Mouse (Mus musculus): ENCODE results near the gene Enox1.
"Not testable (repeated sequence)": the region's sequence is repeated elsewhere in the genome, so short reads cannot be mapped to it uniquely, and the experiment has no call there.

Enox1 gene

DNA sequence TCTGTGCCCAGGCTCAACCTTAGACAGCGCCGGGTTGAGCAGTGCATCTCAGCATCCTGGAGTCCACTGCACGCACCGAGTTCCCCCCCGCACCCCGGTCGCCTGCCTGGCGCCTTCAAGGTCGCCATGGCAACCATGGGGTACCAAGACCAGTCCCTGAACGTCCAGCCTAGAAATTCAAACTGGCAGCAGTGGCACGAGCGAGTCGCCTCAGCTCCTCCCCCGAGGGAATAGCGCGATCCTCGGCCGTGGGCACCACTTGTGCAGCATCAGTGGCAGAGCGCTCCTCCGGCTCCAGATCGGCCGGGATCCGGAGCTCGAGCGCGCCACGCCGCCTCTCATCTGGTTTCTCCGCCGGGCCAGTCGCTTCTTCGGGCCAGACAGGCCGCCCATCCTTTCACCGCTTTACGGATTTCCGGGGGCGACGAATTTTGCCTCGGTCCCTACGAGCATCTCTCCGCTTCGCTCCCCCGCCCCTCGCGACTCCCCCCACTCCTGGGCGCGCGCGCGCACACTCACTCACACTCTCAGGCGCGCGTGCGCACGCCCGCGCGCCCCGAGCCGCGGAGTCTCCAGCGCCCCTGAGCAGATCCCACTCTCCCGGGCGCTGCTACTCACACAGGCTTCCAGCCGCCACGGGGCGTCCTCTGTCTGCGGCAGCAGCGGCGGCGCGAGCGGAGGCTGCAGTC, at the start of gene Enox1:
Gene Enox1 (plus strand): TSS at position 542 of the 689 bp plus-strand sequence.
- peak; percentile 57 for DNase-seq

DNA sequence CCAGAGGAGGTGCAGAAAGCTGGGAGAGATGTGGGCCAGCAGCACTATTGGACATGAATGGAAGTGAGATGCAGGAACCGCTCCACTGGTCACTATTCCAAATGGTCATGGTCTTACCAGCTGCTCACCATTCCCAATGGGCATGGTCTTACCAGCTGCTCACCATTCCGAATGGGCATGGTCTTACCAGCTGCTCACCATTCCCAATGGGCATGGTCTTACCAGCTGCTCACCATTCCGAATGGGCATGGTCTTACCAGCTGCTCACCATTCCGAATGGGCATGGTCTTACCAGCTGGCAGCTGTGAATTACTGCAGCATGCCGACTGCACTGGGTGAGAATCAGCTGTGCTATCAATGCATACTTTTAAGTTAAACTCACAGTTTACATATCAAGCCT, 45.9 kb upstream of the Enox1 start:
- not testable (repeated sequence) for DNase-seq

DNA sequence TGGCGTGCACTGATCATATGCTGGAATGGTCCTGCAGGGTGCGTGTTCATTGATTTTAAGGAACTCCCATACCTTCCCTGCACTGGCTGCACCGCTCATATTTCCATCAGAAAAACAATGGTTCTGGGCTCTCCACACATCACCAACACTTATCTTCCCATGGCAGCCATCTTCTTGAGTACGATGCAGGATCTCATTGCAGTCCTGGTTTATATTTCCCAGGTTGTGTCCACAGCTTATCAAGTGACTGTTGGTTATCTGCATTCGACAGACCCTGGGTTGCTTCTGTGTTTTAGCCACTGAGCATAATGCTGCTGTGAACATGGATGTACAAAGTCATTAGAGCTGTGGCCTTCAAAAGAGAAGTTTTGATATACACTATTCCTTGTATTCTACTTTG, 26.0 kb upstream of the Enox1 start:
- no peak for DNase-seq

DNA sequence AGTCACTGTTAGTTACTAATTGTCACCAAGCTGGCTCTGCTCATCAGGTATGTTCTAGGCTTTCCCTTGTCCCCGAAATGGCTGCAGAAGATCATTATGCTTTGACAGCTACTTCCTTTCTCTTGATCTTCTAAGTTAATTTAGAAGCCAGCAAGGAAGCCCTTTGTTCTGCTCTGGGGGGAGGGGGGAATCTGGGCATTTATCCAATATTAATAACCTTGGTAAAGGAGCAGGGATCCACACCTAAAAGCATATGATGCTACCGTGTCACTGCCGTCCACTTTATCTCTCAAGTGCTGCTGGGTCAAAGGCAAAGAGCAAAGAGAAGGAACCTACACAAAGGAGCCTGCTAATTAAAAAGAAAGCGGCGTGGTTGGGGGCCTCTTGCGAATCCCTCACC, 19.6 kb upstream of the Enox1 start:
- no peak for DNase-seq

DNA sequence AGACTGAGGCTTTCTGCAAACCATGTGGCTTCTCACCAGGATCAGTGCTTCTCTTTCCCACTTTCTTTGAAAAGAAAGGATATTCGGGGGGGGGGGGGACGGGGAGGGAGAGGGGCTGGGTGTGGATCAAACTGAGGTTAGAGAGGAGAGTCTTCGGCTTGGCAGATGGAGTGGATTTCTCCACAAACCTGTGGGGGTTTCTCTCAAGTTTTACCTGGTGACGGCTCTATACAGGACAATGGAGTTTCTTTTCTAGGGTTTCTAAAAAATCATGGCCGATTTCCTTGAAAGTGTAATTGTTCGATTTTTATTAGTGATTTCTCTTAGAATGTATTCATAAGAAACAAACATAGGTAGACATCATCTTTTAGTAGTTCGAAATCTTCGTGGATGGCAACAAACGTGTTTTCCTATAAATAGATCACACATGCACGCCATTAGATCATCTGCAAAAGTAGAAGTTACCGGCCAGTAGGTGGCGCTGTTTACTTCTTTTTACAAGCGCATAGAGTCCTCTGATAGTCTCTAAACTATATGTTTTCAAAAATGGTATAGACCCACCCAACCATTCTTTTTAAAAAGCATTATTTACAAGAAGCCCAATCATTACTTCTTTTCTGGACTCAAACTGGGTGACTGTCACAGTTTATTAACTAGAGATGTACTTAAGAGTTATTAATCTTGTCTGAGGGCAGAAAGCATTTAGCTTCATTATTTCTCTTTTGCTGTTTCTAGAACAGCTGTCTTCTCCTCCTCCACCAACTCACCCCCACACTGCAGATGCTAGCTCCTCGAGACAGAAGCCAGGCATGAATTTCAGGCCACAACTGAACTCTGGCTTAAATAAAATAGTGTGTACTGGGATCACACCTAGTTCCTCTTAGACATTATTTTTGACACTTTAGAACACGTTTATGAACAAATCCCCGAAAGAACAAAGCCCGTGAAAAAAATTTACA, 15.0 kb upstream of the Enox1 start:
- DNase-seq: peak; percentile 77

DNA sequence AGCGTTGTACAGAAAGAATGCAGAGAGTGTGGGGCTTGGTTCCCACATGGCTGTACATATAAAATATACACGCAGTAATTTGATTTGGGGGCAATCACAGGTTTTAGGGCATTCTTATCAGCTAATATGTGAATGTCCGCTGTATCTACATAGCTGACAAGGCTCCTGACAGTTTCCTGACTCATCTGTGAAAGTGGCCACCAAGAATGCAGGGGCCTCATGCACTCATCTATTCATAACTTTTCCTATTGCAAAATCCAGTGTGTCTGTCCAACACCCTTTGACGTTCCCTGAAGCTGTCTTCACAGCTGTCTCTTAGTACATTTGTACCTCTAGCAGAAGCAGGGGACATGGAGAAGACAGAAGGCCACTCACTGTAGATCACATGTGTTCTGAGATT, 11.5 kb upstream of the Enox1 start:
- no peak for DNase-seq

DNA sequence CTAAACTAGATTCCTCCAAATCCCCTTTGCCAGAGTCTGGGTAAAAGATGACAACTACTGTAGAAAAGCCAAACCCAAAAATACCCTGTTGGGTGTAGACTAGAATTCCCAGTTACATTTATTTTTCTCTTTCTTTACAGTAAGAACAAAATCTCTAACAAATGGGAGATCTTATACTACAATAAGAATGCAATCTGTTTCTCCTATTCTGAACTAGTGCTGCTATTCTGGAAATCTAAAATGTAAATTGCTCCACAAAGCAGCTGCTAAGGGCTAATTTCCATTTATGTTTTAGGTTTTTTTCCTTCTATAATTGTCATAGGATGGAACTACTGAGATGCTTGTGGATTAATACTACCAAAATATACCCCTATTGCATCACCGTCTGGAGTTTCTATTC, 8.9 kb upstream of the Enox1 start:
- DNase-seq: no peak

DNA sequence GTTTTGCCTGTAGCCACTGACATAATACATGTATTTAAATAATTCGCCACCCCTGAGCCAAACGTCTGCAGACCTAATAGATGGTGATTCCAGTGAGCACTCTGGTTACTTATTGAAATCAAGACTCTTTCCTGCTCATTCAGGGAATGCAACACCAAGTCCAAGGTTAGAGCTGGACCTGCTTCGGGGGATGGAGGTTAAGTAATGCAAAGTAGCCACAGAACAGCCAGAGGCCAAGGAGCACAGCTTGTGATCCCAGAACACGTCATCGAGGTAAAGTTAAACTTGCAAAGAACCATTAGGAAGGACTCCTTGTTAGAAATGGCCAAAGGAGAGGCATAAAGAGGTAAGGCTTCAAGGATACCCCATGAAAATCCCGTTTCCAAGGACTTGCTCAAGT, 6.0 kb upstream of the Enox1 start:
- no peak for DNase-seq

DNA sequence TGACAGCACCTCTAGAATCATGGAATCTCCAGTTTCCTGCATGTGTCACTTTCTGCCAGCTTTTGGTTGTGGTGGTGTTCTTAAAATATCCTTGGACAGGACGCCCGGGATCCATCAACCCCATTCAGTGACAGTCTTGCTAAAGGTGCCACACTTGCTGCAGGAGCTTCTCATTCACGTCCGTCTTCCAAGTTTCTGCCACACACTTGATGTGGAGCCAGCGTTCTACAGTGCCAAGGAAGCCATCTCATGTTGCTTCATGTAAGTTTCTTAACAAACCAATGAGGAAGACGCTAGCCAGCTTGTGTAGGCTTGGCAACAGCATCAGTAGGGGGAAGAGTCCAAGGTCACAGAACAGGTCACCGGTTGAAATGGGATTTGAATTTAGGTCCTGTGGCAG, 5.1 kb upstream of the Enox1 start:
- DNase-seq: no peak

DNA sequence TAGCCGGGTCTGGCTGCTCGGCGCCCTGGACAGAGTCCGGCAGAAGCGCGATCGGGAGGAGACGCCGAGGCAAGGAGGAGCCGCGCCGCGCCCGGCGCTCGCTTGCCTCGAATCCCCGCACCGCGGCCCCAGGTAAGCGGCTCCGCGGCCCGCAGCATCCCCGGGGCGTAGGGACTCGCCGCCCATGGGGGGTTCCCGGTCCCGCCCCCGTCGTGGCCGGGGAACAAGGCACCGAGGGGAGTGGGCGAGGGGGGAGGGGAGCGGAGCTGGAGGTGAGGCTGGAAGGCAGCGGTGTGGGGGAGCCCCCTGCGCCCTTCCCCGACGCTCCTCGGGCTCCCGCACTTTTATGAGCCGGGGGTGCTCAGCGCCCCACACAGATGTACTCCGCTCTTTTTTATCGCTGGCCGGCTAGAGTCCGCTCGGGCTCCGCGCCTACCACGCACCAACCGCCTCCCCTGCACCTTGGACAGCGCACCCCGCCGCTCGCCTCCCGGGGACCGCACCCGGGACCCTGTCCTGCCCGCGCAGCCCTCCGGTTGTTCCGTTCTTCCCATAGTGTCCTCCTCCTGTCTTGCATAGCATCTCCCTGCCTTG, 445 bp downstream of the Enox1 start:
- DNase-seq: peak; percentile 22

DNA sequence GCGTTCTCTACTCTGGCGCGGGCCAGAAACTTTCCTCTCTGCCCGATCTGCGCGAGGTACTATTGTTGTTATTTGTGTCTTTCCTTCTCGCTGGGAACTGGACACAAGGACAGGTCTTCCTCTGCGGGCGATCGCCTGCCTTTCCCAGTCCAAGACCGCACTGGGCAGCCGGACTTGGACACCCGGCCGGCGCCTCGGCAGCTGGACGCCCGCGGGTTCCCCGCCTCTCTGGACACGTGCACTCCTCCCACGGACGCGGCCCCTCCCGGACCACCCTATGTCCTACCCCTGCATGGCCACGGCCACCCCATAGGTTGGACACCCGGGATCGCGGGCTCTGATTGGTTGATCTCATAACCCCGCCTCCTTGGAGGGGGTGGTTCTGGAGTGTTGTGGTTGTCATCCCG, 945 bp downstream of the Enox1 start:
- DNase-seq: peak; percentile 63

DNA sequence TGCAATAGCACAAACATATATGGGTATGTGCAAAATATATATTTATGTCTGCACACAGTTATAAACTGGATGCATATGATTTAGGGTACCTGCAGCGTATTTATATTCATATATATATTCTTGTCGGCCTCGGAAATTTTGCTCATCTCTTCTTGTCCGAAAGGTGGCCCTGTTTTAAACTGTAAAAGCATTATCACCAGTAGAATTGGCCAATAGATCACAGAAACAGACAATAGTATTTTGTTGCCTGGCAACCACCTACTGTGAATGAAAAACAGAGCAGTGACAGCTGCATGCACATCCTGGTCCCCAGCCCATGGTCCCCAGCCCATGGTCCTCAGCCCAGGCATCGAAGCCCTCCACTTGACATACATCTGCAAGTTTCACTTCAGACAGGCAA, 2.8 kb downstream of the Enox1 start:
- no peak for DNase-seq

DNA sequence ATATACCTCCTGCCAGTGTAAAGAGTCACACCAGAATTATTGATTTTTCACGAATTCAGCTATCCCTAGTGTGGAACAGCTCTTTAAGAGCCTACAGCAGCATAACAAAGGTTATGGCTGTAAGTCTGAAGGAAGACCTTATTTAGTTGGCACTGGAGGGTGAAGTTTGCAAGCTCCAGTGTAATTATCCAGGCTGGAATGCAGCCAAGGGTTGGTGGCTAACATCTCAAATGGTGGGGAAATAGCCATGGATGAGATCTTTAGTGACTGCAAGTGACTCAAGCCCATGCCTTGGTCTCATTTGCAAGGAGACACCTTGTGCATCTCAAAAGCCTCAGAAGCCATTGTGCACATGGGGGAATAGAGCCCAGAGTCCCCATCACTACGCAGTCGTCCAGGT, 5.9 kb downstream of the Enox1 start:
- no peak for DNase-seq

DNA sequence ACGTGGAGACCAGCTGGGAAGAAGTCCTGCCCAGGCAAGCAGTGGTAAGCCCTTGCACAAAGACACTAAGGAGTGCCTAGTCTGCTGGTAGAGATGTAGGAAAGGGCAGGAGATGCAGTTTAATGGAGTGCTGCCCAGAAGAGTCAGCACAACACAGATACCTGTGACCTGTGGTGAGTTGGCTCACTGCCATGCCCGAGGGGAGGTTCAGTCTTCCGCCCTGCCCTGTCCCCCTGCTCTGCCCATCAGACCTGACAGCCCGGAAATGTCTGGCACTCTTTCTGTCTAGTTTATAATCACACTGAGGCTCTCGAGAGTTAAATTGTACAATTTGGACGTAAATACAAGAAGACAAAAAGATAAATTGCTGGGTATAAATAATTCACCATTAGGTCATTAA, 7.8 kb downstream of the Enox1 start:
- DNase-seq: no peak

DNA sequence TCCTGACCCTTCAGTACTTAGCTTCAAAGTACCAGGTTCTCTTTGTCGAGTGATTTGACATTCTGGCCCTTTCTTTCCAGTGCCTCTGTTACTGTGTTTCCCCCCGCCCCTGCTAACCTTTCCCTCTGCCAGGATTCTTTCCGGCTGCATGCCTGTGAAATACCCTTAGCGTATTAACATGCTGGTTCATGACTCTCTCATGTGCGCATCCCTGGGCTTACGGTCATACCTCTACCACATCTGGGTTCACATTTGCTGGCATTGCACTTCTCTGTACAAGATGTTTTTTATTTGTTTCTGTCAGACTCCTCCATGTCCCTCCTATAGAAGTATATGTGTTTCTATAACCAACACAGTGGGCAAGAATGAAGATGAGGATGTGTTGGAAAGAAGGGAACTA, 11.6 kb downstream of the Enox1 start:
- DNase-seq: no peak

DNA sequence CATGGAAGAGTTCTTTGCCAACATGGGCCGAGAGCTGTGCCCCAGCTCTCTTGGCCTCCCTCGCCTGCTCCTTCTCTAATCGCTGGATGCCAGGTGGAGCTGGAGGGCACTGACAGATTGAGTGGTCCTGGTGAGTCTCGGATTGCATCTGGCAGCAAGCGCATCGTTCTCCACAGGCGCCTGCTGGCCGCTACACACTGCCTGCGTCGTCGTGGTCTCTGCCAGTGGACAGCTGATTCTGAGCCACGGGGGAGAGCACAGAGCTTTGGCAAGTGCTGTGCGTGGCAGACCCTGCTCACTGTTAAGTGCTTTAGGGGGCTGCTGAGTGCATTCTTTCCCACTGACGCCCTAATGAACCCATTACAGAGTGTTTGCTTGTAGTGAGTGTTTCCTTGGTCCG, 17.9 kb downstream of the Enox1 start:
- DNase-seq: no peak

DNA sequence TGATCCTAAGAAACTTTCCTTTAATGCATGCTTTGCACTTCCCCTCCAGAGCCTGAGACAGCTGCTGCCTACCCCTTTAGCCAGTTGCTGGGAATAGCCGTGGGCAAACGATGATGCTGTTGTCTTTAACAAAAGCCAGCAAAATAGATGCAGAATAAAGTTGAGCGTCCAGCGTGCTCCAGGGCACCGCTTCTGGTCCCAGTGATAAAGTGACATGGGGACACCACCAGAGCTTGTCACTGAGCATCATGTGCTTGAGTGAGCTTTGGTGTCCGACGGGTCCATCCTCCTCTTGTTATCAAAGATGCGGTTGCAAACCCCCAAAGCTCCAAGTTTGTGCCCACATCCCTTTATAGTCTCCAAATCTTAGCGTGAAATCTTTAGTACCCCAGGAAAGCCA, 18.4 kb downstream of the Enox1 start:
- no peak for DNase-seq

DNA sequence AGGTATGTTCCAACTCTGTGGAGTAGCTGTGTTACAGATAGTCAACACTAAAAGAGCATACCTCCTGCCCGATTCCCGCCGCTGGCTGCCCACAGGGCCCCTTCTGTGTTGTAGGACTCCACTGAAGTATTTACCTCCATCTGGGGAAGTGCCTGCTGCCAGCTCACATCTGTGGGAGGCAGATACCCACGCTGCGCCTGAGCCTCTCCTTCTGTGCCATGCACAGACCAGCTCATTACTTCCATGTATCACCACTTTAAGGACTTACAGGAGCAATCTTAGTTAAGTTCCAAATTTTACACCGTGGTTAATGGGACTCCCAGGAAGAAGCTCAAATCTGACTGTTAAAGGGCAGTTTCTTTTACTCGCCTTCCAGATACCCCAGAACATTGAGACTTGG, 23.7 kb downstream of the Enox1 start:
- DNase-seq: no peak

DNA sequence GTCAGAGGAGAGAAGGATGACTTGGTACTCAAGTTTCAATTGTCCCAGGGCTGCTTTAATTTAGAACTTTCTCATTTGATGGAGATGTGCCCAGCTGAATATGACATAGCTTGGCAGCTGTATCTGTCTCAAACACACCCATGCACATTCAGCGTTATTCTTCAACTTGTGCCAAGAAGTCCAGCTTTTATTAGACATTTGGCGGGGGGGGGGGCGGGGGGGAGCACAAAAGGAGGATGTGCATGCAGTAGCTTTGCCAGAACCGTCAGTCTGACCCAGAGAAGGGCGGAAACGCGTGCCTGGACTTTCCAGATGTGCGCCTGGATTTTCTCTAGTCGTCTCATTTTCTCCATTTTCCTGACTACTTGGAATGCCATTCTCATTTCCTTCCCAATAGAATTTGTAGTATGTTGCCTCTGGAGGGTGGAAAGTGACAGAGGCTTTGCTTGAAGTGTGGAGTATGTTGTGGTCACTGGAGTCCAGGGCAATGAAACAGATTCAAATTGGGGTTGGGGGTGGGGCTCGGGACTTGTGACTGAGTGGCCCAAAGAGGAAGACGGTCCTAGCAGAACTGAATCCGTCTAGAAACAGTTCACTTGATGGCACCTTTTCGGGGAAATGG, 24.3 kb downstream of the Enox1 start:
- peak; percentile 42 for DNase-seq

DNA sequence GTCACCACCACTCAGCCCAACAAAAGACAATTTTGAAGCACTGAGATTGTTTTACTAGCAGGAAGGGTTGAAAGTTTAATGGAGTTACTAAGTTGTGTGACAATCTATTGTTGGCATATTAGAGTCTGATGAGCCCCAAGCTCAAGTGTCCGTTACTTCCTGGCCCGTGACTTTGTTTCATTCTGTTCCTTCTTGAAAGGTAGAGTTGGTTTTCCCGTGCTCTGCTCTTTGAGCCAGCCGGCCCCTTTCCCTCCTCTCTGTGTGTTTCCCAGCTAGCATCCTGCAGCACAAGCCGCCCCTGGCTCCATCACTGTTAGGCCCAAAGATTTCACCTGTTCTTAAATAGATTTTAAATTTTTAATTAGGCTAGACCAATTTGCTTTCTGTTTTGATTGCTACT, 26.9 kb downstream of the Enox1 start:
- DNase-seq: no peak

DNA sequence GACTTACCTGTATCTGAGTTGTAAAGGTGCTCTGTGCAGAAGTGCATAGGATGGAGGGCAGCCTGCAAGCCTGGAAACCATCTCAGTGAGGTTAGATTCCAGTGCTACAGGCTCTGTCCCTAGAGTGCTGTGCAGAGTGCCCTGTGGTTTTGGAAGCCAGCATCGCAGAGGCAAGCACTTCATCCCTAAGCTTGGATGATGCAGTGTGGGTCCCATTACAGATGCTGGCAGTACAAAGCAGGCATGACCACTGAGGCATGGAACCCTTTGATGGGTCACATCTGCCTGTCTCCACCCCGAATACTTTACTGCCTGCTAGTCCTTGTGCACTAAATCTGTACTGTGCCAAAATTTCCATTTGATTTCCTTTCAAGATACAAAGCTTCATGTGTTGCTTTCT, 33.6 kb downstream of the Enox1 start:
- no peak for DNase-seq

DNA sequence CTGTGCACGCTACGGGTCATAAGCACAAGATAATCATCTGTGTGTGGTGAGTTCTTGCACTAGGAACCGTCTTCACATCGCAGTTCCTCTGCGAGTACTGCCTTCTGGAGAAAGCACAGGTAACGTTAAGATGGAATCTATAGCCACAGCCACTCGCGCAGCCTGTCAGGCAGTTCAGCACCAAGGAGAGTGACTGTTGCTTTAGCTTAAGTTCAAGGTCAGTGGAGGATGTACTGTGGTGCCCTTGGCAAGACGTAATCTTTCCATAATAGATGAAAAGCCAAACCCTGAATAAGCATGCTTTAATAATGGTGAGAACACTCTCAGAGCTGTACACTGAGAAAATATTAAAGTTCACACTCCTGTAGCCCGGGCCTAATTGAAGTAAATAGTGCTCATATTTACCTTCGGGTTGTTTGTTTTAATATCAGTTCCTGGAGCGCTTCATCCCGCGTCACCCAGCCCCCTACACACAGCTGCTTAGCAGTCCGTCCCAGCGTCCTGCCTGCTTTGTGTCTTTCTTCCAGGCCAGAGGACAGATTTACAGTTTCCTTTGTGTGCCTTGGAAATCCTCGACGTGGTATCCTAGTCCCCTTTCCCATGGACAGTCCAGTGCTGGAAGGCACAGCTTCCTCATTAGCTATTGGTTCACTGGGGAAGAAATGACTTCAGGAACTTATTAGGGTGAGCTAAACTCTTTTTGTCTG, 38.9 kb downstream of the Enox1 start:
- DNase-seq: no peak

DNA sequence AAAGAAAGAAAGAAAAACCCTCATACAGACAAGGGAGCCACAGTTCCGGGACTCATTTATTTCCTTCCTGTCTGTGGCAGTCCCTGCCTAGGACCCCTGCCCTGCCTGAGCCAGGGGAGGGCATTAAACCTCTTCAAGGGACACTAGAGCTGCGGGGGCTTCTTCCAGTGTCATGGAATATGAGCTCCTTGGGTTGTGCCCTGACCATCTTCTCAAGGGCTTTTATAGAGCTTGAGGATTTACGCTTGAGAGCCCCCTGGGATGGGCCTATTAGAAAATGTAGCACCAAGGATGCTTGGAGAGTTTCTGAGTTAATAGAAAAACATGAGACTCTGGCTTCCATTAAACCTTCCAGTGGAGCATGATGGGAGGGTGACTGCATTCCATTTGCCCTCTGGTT, 39.7 kb downstream of the Enox1 start:
- no peak for DNase-seq

Measured in lung, postnatal 10 days (tissue).